Mouse (Mus musculus): ENCODE results near the gene Tmx1. TPM values are rescaled to one million over a fixed set of nuclear protein-coding genes. Genes with fewer than 3 reads are reported as not detected.
A peak's percentile ranks its signal among the peaks of the same experiment; 100 is the strongest.

Gene Tmx1
- 4.0 and 4.8 TPM in 2 replicates for polyA plus RNA-seq (2012)

DNA sequence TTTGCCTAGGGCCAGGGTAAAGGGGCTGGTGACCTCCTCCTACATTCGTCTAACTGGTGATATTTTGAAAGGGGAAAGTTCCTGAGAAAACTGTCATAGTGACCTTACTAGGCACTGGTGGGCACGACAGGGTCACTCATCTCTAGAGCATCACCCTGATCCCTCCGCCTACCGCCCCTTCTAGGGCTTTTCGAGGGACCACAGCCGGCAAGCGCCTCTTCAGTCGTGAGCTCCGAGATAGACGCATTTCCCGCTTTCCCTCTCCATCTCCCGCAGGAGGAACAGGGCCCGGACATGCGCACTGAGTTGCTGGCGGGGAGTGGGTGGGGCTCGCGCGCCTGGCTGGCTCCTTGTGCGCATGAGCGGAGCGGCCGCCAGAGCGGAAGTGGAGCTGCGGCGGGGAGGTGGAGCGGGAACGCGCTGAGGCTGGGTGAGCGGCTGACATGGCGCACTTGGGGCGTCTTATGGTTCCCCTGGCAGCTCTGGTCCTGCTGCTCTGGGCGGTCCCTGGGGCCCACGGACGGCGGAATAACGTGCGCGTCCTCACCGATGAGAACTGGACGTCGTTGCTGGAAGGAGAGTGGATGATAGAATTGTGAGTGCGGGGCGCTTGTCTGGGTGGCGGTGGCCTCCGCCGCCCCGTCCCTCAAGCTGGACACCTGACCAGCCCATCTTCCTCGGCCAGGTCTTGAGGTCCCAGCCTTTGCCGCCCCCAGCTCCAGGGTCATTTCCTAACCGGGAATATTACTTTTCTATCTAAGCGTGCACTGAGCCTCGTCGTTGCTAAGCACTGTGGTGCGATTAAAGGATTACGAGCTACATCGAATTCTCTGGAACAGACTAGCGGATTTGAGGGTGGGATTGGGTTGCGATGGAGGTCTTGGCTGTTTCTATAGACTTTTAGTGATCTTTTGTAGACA, at the start of gene Tmx1:
Tmx1 (plus strand) TSS at position 370 of the 920 bp plus-strand sequence.
- TF ChIP-seq GATA1 (IDR thresholded peaks at IDR 0.05; ENCODE audit: low read length) (no peak), TAL1 (IDR thresholded peaks at IDR 0.05; ENCODE audit: low read length) (no peak)
- peak within 1 kb of the TSS; percentile 78 for H3K4me3 ChIP-seq (replicated peaks)
- no peaks in the 10 kb centered on the region for H3K9me3 ChIP-seq (ENCODE audit: control insufficient read depth, low read length)
- peaks cover 56% of the 10 kb centered on the region for H3K4me1 ChIP-seq (ENCODE audit: control insufficient read depth)
- H3K27me3 ChIP-seq (ENCODE audit: control insufficient read depth): no peaks in the 10 kb centered on the region
- H3K36me3 ChIP-seq (ENCODE audit: control insufficient read depth): peaks cover 42% of the 10 kb centered on the region

DNA sequence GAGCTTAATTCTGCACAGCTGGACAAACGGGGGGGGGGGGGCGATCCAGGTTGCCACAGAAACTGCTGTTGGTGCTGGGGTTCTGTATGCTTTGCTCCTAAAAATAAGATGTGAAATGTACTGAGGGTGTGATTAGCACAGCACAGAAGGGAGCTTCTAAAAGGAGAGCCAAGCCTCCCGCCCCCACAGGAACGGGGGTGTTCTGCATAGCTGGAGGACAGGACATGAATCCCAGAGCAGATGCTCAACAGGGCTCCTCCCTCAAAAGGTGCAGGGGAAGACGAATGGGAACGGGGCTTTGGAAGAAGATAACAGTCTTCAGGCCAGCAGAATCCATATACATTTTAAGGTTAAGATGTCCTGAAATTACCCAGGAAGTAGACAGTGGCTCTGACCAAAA, 48.6 kb upstream of the Tmx1 start:
- H3K27me3 ChIP-seq (ENCODE audit: control insufficient read depth): no peaks in the 10 kb centered on the region; the same call in 1 of the 2 replicates
- no peaks in the 10 kb centered on the region for H3K4me1 ChIP-seq (ENCODE audit: control insufficient read depth)
- no peak for TF ChIP-seq TAL1 (IDR thresholded peaks at IDR 0.05; ENCODE audit: low read length)
- TF ChIP-seq GATA1 (IDR thresholded peaks at IDR 0.05; ENCODE audit: low read length): no peak
- no peak overlapping the region for H3K4me3 ChIP-seq (replicated peaks)
- H3K9me3 ChIP-seq (ENCODE audit: control insufficient read depth, low read length): no peaks in the 10 kb centered on the region
- H3K36me3 ChIP-seq (ENCODE audit: control insufficient read depth): no peaks in the 10 kb centered on the region

DNA sequence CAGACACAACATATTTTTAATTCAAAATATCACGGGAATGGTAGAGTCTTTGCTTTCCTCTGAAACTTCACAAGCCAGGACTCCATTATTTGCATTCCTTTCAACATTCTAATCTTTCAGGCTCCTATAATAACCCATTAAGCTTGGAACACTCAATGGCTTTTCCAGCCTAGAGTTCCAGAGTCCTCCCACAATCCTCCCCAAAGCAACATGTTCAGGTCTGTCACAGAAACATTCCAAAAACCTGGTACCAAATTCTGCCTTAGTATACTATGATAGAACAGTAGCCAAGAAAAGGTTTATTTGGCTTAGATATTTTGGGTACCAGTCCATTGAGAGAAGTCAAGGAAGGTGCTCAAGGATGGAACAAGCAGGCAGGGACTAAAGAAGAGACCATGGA, 44.5 kb upstream of the Tmx1 start:
- Histone ChIP-seq H3K4me3 (replicated peaks) (no peak overlapping the region), H3K9me3 (ENCODE audit: control insufficient read depth, low read length) (no peaks in the 10 kb centered on the region), H3K36me3 (ENCODE audit: control insufficient read depth) (no peaks in the 10 kb centered on the region), H3K4me1 (ENCODE audit: control insufficient read depth) (no peaks in the 10 kb centered on the region), H3K27me3 (ENCODE audit: control insufficient read depth) (no peaks in the 10 kb centered on the region)
- no peak for TF ChIP-seq TAL1 (IDR thresholded peaks at IDR 0.05; ENCODE audit: low read length)
- TF ChIP-seq GATA1 (IDR thresholded peaks at IDR 0.05; ENCODE audit: low read length): no peak

DNA sequence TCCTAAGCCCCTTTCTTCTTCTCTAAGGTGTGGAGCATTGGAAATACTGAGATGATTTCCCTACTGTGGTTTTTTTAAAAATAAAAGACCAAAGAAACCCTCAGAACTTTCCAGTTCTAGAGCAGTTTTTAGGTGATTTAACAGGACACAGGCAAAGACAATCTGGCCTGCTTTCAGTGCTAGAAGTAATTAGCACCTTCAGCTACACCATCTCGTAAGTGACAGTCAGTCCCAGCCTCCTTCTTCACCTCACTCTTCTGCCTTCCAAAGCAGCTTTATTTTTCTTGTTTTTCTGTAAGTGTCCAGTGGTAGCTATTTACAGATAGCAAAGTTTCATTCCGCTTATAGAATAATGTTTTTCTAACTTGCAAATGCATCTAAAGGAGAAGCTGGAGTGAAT, 43.3 kb upstream of the Tmx1 start:
- no peaks in the 10 kb centered on the region for H3K4me1 ChIP-seq (ENCODE audit: control insufficient read depth)

DNA sequence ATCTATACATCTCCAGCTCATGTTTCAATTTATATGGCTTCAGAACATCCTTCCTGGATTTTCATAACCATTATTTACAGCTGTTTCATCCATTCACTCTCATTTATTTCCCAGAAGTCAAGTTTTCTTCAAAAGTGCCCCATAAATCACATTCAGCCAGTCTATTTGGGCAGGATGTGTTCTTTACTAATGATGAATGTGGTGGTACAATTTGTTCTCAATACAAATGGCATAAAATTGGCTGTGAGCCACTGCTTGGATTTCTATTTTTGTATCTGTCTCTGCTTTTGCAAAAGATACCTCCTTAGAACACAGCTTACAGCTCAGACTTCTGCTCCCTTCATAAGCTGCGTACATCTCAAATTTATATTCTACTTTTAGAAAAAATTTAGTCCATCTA, 32.7 kb upstream of the Tmx1 start:
- Histone ChIP-seq H3K4me3 (replicated peaks) (no peak overlapping the region), H3K36me3 (ENCODE audit: control insufficient read depth) (no peaks in the 10 kb centered on the region), H3K27me3 (ENCODE audit: control insufficient read depth) (peaks cover 7% of the 10 kb centered on the region), H3K9me3 (ENCODE audit: control insufficient read depth, low read length) (no peaks in the 10 kb centered on the region), H3K4me1 (ENCODE audit: control insufficient read depth) (no peaks in the 10 kb centered on the region)
- TF ChIP-seq TAL1 (IDR thresholded peaks at IDR 0.05; ENCODE audit: low read length): no peak
- TF ChIP-seq GATA1 (IDR thresholded peaks at IDR 0.05; ENCODE audit: low read length): no peak

More for the DNA sequence above, 43.3 kb upstream of the Tmx1 start:
- TF ChIP-seq TAL1 (IDR thresholded peaks at IDR 0.05; ENCODE audit: low read length): no peak
- Histone ChIP-seq H3K27me3 (ENCODE audit: control insufficient read depth) (no peaks in the 10 kb centered on the region), H3K4me3 (replicated peaks) (no peak overlapping the region), H3K36me3 (ENCODE audit: control insufficient read depth) (no peaks in the 10 kb centered on the region), H3K9me3 (ENCODE audit: control insufficient read depth, low read length) (peaks cover 3% of the 10 kb centered on the region; the same call in 1 of the 2 replicates)

DNA sequence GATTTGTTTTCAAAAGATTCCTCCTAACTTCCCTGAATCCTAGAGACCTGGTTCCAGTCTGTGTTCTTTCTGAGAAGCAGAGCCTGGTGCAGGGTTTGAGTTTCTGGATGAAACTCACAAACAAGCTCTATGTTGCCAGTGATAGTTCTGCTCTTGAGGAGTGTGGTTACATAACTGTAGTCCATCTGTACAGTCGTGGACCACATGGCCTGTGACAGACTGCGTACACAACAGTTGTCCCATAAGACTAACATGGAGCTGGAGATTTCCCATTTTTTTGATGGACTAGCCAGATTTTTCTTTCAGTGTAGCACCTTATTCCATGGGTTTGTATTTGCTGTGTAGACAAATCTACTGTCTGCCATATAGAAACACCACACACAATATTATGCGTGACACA, 31.9 kb upstream of the Tmx1 start:
- H3K4me1 ChIP-seq (ENCODE audit: control insufficient read depth): peaks cover 3% of the 10 kb centered on the region
- H3K4me3 ChIP-seq (replicated peaks): no peak overlapping the region
- H3K36me3 ChIP-seq (ENCODE audit: control insufficient read depth): no peaks in the 10 kb centered on the region
- no peak for TF ChIP-seq GATA1 (IDR thresholded peaks at IDR 0.05; ENCODE audit: low read length)
- TF ChIP-seq TAL1 (IDR thresholded peaks at IDR 0.05; ENCODE audit: low read length): no peak
- no peaks in the 10 kb centered on the region for H3K9me3 ChIP-seq (ENCODE audit: control insufficient read depth, low read length)
- H3K27me3 ChIP-seq (ENCODE audit: control insufficient read depth): peaks cover 11% of the 10 kb centered on the region

DNA sequence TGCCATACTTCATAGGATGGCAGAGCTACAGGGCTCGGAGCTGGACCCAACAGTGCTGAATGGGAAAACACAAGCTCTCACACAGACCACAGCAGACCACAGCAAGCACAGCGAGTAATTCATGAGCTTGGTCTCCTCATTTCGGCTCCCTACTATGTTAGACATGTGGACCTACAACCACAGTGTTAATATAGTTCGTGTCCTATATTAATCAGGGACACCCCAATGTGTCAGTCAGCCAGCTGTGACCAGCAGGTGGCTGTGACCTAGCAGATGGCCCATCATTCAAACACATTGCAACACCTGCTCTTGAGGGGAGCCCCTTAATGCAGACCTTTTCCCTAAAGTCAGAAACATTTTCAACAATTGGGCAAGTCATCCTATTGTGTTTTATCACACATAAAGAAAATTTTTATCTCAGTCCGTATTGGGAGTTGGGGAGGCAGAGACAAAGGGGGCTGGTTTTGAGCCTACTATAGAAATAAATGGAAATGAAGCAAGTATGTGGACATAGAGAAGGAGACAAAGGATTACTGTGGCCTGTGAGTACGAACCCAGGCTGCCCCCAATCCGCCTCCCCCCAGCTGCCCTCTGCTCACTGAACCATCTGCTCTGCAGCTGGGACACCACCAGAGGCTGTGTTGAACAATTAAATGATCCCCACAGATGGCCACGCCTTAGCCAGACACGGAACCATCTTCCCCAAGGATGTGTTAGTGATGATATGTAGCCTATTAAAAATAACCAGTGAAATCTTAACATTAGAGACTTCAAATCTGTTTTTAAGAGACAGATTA, 30.4 kb upstream of the Tmx1 start:
- peaks cover 11% of the 10 kb centered on the region for H3K27me3 ChIP-seq (ENCODE audit: control insufficient read depth)
- no peaks in the 10 kb centered on the region for H3K9me3 ChIP-seq (ENCODE audit: control insufficient read depth, low read length)
- H3K4me1 ChIP-seq (ENCODE audit: control insufficient read depth): peaks cover 11% of the 10 kb centered on the region
- no peak overlapping the region for H3K4me3 ChIP-seq (replicated peaks)
- TF ChIP-seq TAL1 (IDR thresholded peaks at IDR 0.05; ENCODE audit: low read length) (no peak), GATA1 (IDR thresholded peaks at IDR 0.05; ENCODE audit: low read length) (no peak)
- no peaks in the 10 kb centered on the region for H3K36me3 ChIP-seq (ENCODE audit: control insufficient read depth)

DNA sequence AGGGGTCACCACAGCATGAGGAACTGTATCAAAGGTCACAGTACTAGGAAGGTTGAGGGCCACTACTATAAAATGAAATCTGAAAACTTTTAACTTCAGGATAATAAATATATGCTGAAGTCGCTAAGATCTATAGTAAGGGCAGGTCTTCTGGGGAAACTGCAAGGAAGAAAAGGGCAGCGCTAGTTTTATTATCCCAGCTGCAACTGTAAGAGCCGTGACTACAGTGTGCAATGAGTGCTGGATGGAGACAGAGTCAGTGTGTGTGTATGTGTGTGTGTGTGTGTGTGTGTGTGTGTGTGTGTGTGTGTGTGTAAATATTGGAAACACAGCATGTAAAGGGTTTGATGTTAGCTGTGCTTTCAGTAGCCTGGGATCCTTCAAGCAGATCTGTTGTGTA, 25.0 kb upstream of the Tmx1 start:
- Histone ChIP-seq H3K27me3 (ENCODE audit: control insufficient read depth) (peaks cover 11% of the 10 kb centered on the region), H3K9me3 (ENCODE audit: control insufficient read depth, low read length) (no peaks in the 10 kb centered on the region), H3K4me3 (replicated peaks) (no peak overlapping the region), H3K4me1 (ENCODE audit: control insufficient read depth) (peaks cover 40% of the 10 kb centered on the region), H3K36me3 (ENCODE audit: control insufficient read depth) (no peaks in the 10 kb centered on the region)
- TF ChIP-seq TAL1 (IDR thresholded peaks at IDR 0.05; ENCODE audit: low read length): no peak
- no peak for TF ChIP-seq GATA1 (IDR thresholded peaks at IDR 0.05; ENCODE audit: low read length)

DNA sequence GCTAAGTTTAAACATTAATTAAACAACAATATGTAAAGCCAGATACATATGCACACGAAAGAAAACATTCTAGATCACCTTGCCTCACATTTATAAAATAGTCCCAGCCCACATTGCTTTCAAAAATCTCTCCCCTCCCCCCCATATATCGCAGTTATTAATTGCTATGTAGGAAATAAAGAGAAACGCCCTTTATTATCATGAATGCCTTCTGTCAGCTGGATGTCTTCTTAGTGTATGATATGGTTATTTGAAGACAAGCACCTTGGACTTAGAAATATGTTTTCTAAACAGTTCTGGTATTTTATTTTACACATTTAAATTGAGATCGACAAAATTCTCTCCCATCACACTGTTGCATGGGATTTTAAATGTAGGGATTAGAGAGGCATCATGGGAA, 23.3 kb upstream of the Tmx1 start:
- Histone ChIP-seq H3K27me3 (ENCODE audit: control insufficient read depth) (peaks cover 14% of the 10 kb centered on the region), H3K4me1 (ENCODE audit: control insufficient read depth) (peaks cover 40% of the 10 kb centered on the region), H3K36me3 (ENCODE audit: control insufficient read depth) (no peaks in the 10 kb centered on the region), H3K4me3 (replicated peaks) (no peak overlapping the region), H3K9me3 (ENCODE audit: control insufficient read depth, low read length) (no peaks in the 10 kb centered on the region)
- no peak for TF ChIP-seq GATA1 (IDR thresholded peaks at IDR 0.05; ENCODE audit: low read length)
- peak; percentile 26; the same call in 1 of the 3 replicates for TF ChIP-seq TAL1 (IDR thresholded peaks at IDR 0.05; ENCODE audit: low read length)

All from erythroblast, embryonic 14.5 days (primary cell).